Mouse (Mus musculus) liver, embryonic 11.5 days (tissue): ENCODE results near the gene Actr1a. TPM values are rescaled to one million over a fixed set of nuclear protein-coding genes. Genes with fewer than 3 reads are reported as not detected.

Experiments used
- ATAC-seq: fragments of 200-750 bp; cut with Nextera tagmentation; replicated peaks from 2 replicates; pipeline ENCODE4 v1.8.0; 2017; ENCODE audit warnings: moderate number of reproducible peaks, mild to moderate bottlenecking, moderate TSS enrichment, moderate library complexity; ENCODE audit not compliant: low FRiP score
- DNase-seq: peaks from one replicate; pipeline ENCODE4 v3.0.0-alpha.2; 2017; ENCODE audit warnings: low spot score
- H3K27ac ChIP-seq: fragments of 300-500 bp; sonication (generic); 2 replicates; pipeline ENCODE4 v1.5.1; 2014; ENCODE audit warnings: mild to moderate bottlenecking, low read depth, low read length, control low read depth
- H3K27me3 ChIP-seq: fragments of 300-500 bp; sonication (generic); replicated peaks from 2 replicates; pipeline ENCODE4 v1.6.1; 2014; ENCODE audit warnings: low read length, mixed read lengths; ENCODE audit not compliant: control insufficient read depth, insufficient read depth
- H3K36me3 ChIP-seq: fragments of 300-500 bp; sonication (generic); 2 replicates; pipeline ENCODE4 v1.6.1; 2014; ENCODE audit warnings: mild to moderate bottlenecking, low read length, moderate library complexity, mixed read lengths; ENCODE audit not compliant: control insufficient read depth, insufficient read depth
- H3K4me1 ChIP-seq: fragments of 300-500 bp; sonication (generic); replicated peaks from 2 replicates; pipeline ENCODE4 v1.6.1; 2014; ENCODE audit warnings: low read length, mixed read lengths; ENCODE audit not compliant: control insufficient read depth, insufficient read depth
- H3K4me2 ChIP-seq: fragments of 300-500 bp; sonication (generic); 2 replicates; pipeline ENCODE4 v1.6.1; 2014; ENCODE audit warnings: mild to moderate bottlenecking, control low read depth, moderate library complexity
- H3K4me3 ChIP-seq: fragments of 300-500 bp; sonication (generic); 2 replicates; pipeline ENCODE4 v1.5.1; 2014; ENCODE audit warnings: low read depth, low read length, control low read depth
- H3K9ac ChIP-seq: fragments of 300-500 bp; sonication (generic); 2 replicates; pipeline ENCODE4 v1.6.1; 2014; ENCODE audit warnings: low read depth, low read length, control low read depth
- H3K9me3 ChIP-seq: fragments of 300-500 bp; sonication (generic); 2 replicates; pipeline ENCODE4 v1.6.1; 2016; ENCODE audit warnings: low read length, inconsistent platforms, mixed read lengths; ENCODE audit not compliant: control insufficient read depth
- WGBS: fragments of 180-500 bp; shearing (Covaris S2); extraction: QIAGEN DNeasy Blood & Tissue Kit; methylation state at CpG from one replicate; pipeline ENCODE4 v1.1.7; 2014; 5-methylcytosine and 5-hydroxymethylcytosine counted together
- polyA plus RNA-seq: library from polyadenylated mRNA; unstranded; fragments of >200 nt; fragmentation: Nextera tagmentation; extraction: Ambion mirVana; gene quantifications from 2 replicates; pipeline ENCODE4 v1.2.1, GENCODE M21; 2014

The Actr1a gene
- polyA plus RNA-seq, 1 experiment from 2014 or later: 90.6 TPM

DNA sequence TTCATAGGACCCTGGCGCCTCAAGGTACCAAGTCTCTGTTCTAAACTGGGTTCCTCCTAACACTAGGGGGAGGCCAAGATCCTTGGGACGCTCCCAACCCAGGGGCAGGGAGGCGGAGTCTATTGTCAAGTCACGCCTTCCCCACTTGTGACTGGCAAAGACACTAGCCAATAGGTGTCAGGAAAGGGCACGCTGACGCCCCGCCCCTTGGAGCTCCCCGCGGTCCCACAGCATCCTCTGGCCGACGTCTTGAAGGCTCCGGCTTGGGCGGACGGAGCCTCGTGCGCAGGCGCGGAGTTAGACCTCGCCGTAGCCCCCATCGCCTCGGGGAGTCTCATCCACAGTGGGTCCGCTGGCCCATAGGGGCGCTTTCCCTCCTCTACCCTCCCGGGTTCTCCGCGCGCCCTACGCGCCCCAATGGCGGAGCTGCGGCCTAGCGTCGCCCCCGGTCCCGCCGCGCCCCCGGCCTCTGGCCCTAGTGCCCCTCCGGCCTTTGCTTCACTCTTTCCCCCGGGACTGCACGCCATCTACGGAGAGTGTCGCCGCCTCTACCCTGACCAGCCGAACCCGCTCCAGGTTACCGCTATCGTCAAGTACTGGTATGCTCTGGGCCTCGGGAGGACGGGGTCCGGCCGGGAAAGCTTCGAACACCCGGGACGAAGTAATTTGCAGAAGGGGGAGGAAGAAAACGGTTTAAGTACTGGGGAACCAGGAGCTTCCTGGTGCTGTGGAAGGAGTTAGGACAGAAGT lies 1.3 kb upstream of the Actr1a start, which contains the start of gene Sufu:
Gene Sufu (plus strand): TSS at position 211 of the 750 bp plus-strand sequence.
- peak within 1 kb of the TSS; percentile 95 for H3K4me2 ChIP-seq
- DNase-seq (peak; percentile 94), ATAC-seq (peak; percentile 88)
- H3K27me3 ChIP-seq: no peaks in the 10 kb centered on the region
- peak within 1 kb of the TSS; percentile 89 for H3K4me3 ChIP-seq
- no peaks in the 10 kb centered on the region for H3K9me3 ChIP-seq
- peak within 1 kb of the TSS; percentile 85 for H3K9ac ChIP-seq
- WGBS: under 1% methylated on average over 57 of the region's 57 CpGs
- peak within 1 kb of the TSS; percentile 68; the same call in 1 of the 2 replicates for H3K27ac ChIP-seq
- peaks cover 6% of the 10 kb centered on the region for H3K36me3 ChIP-seq
- peaks cover 27% of the 10 kb centered on the region for H3K4me1 ChIP-seq

DNA sequence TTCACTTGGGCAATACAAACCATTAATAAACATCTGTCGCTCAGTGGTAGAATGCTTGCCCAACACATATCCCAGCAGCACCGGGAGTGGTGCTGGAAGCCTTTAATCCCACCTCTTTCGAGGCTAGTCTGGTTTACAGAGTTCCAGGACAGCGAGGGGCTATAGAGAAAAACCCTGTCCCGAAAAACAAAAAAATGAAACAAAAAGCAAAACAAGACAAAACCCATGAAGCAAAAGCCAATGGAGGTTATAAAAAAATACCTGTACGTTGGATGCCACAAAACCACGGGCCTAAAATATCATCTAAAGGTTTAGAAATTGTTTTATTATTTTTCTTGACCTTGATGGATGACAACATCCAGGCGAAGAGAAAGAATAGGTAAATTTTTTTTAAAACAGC lies 561 bp upstream of the Actr1a start:
- Histone ChIP-seq H3K4me2 (peak overlapping the region; percentile 95), H3K9ac (peak overlapping the region; percentile 81), H3K36me3 (peaks cover 5% of the 10 kb centered on the region), H3K27ac (peak overlapping the region; percentile 35; the same call in 1 of the 2 replicates), H3K4me1 (peaks cover 27% of the 10 kb centered on the region), H3K9me3 (no peaks in the 10 kb centered on the region), H3K27me3 (no peaks in the 10 kb centered on the region), H3K4me3 (peak overlapping the region; percentile 85)
- 11% methylated on average over 8 of the region's 8 CpGs for WGBS
- no peak for ATAC-seq
- no peak for DNase-seq

DNA sequence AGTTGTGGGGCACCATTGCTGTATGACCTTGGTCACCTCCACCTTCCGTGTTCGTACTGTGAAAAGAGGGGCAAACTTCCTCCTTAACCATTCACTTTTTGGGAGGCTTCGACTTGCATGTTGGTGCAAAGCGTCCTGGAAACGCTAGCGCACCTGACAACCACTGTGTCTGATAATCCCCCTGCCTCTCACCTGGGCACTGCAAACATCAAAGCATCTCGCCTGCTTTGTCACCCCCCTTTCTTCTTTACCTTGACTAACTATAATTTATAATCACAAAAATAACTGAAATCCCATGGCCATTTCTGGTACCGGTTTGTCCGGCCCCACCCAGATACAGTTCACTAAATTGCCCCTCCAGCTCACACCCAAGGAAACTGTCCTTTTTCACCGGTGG lies 838 bp downstream of the Actr1a start:
- Histone ChIP-seq H3K4me1 (peaks cover 27% of the 10 kb centered on the region), H3K4me2 (peak overlapping the region; percentile 95), H3K36me3 (peaks cover 5% of the 10 kb centered on the region; the same call in 1 of the 2 replicates), H3K9me3 (no peaks in the 10 kb centered on the region), H3K27ac (no peak overlapping the region), H3K9ac (peak overlapping the region; percentile 49), H3K4me3 (peak overlapping the region; percentile 85), H3K27me3 (no peaks in the 10 kb centered on the region)
- 6% methylated on average over 10 of the region's 10 CpGs for WGBS
- DNase-seq (no peak), ATAC-seq (no peak)

DNA sequence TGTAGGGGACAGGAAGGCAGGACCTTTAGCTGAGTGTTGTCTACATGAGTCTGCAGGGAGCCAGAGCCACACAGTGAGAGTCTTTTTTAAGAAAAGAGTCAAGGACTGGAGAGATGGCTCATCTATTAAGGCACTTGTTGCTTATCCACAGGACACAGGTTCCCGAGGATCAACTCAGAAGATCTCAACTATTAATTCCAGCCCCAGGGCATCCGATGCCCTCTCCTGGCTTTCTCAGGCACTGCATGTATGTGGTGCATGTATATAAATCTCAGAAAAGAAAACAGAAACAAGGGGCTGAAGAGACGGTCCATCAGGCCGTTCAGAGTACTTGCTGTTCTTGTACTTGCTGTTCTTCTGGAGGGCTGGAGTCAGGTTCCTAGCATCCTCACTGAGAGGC lies 3.5 kb downstream of the Actr1a start:
- Histone ChIP-seq H3K4me3 (no peak overlapping the region), H3K36me3 (peaks cover 6% of the 10 kb centered on the region), H3K4me2 (no peak overlapping the region), H3K9ac (no peak overlapping the region), H3K27ac (no peak overlapping the region), H3K27me3 (no peaks in the 10 kb centered on the region), H3K9me3 (no peaks in the 10 kb centered on the region), H3K4me1 (peaks cover 8% of the 10 kb centered on the region; the same call in 1 of the 2 replicates)
- ATAC-seq (no peak), DNase-seq (peak; percentile 46)
- WGBS: 48% methylated on average over 4 of the region's 4 CpGs

DNA sequence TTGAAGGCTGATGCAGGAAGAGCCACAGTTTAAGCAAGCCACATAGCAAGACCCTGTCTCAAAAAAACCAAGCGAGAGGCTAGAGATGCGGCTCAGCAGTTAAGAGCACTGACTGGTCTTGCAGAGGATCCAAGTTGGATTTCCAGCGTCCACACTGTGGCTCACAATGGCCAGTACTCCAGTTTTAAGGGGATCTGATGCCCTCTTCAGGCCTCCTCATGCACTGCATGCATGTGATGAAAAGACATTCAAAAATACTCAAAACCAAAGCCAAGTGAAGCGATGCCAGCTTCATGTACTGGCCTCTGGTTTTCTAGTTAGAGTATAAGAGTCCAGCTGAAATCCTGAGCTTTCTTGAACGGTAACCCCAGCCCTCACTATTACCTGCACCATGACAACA lies 5.7 kb downstream of the Actr1a start:
- 86% methylated on average over 5 of the region's 5 CpGs for WGBS
- H3K9me3 ChIP-seq: no peaks in the 10 kb centered on the region
- H3K4me1 ChIP-seq: peaks cover 8% of the 10 kb centered on the region; the same call in 1 of the 2 replicates
- H3K4me2 ChIP-seq: no peak overlapping the region
- no peaks in the 10 kb centered on the region for H3K27me3 ChIP-seq
- DNase-seq (no peak), ATAC-seq (no peak)
- no peak overlapping the region for H3K27ac ChIP-seq
- H3K4me3 ChIP-seq: no peak overlapping the region
- H3K9ac ChIP-seq: no peak overlapping the region
- H3K36me3 ChIP-seq: peaks cover 17% of the 10 kb centered on the region

DNA sequence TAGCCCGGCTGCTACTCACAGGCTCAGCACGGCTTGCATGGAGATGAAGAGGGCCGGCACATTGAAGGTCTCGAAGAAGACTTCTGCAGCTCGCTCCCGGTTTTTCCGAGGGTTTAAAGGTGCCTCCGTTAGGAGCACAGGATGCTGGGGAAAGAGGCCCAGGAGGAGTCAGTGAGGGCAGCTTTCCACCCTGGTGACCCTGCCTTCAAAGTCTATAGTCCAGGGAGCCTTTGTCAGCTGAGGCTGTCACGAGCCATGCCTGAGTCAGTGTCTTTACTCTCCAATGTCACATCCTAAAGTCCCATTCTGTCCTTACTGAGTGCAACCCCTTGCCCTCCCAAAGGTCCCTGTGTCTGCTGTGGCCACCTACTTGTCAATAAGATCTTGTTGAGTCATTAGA lies 13.3 kb downstream of the Actr1a start:
- Histone ChIP-seq H3K36me3 (peaks cover 71% of the 10 kb centered on the region), H3K4me2 (no peak overlapping the region), H3K4me1 (no peaks in the 10 kb centered on the region), H3K27ac (no peak overlapping the region), H3K9ac (no peak overlapping the region), H3K9me3 (no peaks in the 10 kb centered on the region), H3K4me3 (no peak overlapping the region), H3K27me3 (no peaks in the 10 kb centered on the region)
- ATAC-seq (no peak), DNase-seq (no peak)
- WGBS: 93% methylated on average over 9 of the region's 9 CpGs

DNA sequence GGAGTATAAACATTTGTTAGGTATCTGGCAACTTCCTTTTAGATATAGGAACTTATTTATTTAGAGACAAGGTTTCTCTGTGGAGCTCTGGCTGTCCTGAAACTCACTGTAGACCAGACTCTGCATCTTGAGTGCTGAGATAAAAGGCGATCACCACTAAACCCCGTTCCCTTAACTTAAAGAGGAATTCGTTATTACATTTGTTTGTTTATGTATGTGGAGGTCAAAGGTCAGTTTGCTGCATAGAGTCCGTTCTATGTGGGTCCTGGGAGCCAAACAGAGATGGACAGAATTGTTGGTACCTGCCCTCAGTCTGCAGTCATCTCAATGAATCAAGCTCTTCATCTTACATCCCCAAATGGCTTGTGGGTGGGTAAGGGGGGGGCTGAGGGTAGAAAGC lies 19.7 kb downstream of the Actr1a start:
- H3K36me3 ChIP-seq: peaks cover 26% of the 10 kb centered on the region
- WGBS: 56% methylated on average over 4 of the region's 4 CpGs

DNA sequence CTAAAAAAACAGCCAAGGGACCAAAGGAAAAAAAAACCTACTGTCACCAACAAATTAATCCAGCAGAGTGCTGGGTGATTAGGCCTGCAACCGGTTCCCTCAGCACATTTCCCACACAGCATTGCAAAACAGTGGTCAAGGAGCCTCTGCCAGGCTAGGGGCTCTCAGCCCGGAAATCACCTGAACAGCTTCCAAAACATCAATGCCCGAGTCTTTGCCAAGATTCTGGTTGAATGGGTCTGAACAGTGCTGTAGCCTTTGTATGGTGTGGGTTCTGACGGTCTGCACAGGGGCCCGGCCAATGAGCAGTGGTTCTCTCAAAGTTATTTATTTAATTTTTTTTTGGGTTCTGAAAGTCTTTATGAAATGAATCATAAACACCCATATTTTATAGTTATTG lies 20.1 kb downstream of the Actr1a start:
- peaks cover 4% of the 10 kb centered on the region; the same call in 1 of the 2 replicates for H3K4me1 ChIP-seq
- no peak for DNase-seq
- WGBS: 79% methylated on average over 5 of the region's 5 CpGs

More for the DNA sequence above, 19.7 kb downstream of the Actr1a start:
- Histone ChIP-seq H3K27ac (no peak overlapping the region), H3K9me3 (no peaks in the 10 kb centered on the region), H3K9ac (no peak overlapping the region), H3K4me1 (peaks cover 4% of the 10 kb centered on the region; the same call in 1 of the 2 replicates), H3K4me3 (no peak overlapping the region), H3K27me3 (no peaks in the 10 kb centered on the region), H3K4me2 (no peak overlapping the region)
- ATAC-seq (no peak), DNase-seq (no peak)

More for the DNA sequence above, 20.1 kb downstream of the Actr1a start:
- H3K4me2 ChIP-seq: no peak overlapping the region
- H3K9ac ChIP-seq: no peak overlapping the region
- no peaks in the 10 kb centered on the region for H3K9me3 ChIP-seq
- H3K27me3 ChIP-seq: no peaks in the 10 kb centered on the region
- no peak overlapping the region for H3K27ac ChIP-seq
- peaks cover 23% of the 10 kb centered on the region for H3K36me3 ChIP-seq
- H3K4me3 ChIP-seq: no peak overlapping the region
- no peak for ATAC-seq
